Mouse (Mus musculus) right cerebral cortex, postnatal 14 days (tissue): ENCODE results near the gene Derl3.
"Not testable (repeated sequence)": the region's sequence is repeated elsewhere in the genome, so short reads cannot be mapped to it uniquely, and the experiment has no call there.

ENCODE experiments used
- DNase-seq: peaks from one replicate; pipeline ENCODE4 v3.0.0; 2022

Gene Derl3

GRCm38 (mm10) chr10:75893089-75893750 lies at the start of gene Derl3:
Derl3 (plus strand) TSS chr10:75893413.
- peak; percentile 94 for DNase-seq

- not testable (repeated sequence) for DNase-seq
These were observed 49.3 kb upstream of the Derl3 start for GRCm38 (mm10) chr10:75843898-75844297.

- DNase-seq = no peak
These were observed 48.4 kb upstream of the Derl3 start for GRCm38 (mm10) chr10:75844800-75845199.

- DNase-seq = no peak
These were observed 47.8 kb upstream of the Derl3 start for GRCm38 (mm10) chr10:75845306-75845930.

- no peak for DNase-seq
These were observed 44.8 kb upstream of the Derl3 start for GRCm38 (mm10) chr10:75848382-75848781.

GRCm38 (mm10) chr10:75851076-75851475 lies 42.1 kb upstream of the Derl3 start:
- DNase-seq = no peak

GRCm38 (mm10) chr10:75851681-75852080 lies 41.5 kb upstream of the Derl3 start:
- no peak for DNase-seq

GRCm38 (mm10) chr10:75852539-75853125 lies 40.6 kb upstream of the Derl3 start:
- no peak for DNase-seq

- peak; percentile 87 for DNase-seq
These were observed 39.8 kb upstream of the Derl3 start for GRCm38 (mm10) chr10:75853452-75853851.

- no peak for DNase-seq
These were observed 39.1 kb upstream of the Derl3 start for GRCm38 (mm10) chr10:75854096-75854495.

GRCm38 (mm10) chr10:75854791-75855190 lies 38.4 kb upstream of the Derl3 start:
- DNase-seq = no peak

GRCm38 (mm10) chr10:75855416-75855981 lies 37.7 kb upstream of the Derl3 start:
- DNase-seq = no peak

GRCm38 (mm10) chr10:75856155-75856907 lies 36.9 kb upstream of the Derl3 start:
- DNase-seq = no peak

- no peak for DNase-seq
These were observed 36.2 kb upstream of the Derl3 start for GRCm38 (mm10) chr10:75856976-75857375.

- no peak for DNase-seq
These were observed 35.6 kb upstream of the Derl3 start for GRCm38 (mm10) chr10:75857598-75857997.

- DNase-seq = peak; percentile 40
These were observed 34.0 kb upstream of the Derl3 start for GRCm38 (mm10) chr10:75859107-75859746.

- DNase-seq = peak; percentile 84
These were observed 33.3 kb upstream of the Derl3 start, which contains the start of gene Mif for GRCm38 (mm10) chr10:75859786-75860470. Mif (minus strand) TSS chr10:75860240.

GRCm38 (mm10) chr10:75860746-75861145 lies 32.5 kb upstream of the Derl3 start:
- no peak for DNase-seq

GRCm38 (mm10) chr10:75861587-75861986 lies 31.6 kb upstream of the Derl3 start:
- DNase-seq = no peak

- no peak for DNase-seq
These were observed 20.9 kb upstream of the Derl3 start for GRCm38 (mm10) chr10:75872025-75872914.
